Mouse (Mus musculus) thymus, postnatal 0 days (tissue): ENCODE measurements around the gene Fam174b. TPM values are rescaled to one million over a fixed set of nuclear protein-coding genes. Genes with fewer than 3 reads are reported as not detected.

ENCODE experiments used
- DNase-seq: peaks from one replicate; pipeline ENCODE4 v3.0.0-alpha.2; 2015; ENCODE audit warnings: low spot score
- microRNA-seq: library from miRNA; unstranded; fragments of <30 nt; microRNA quantifications from one replicate; pipeline ENCODE4, GENCODE M21; 2016; ENCODE audit warnings: borderline number of aligned reads
- polyA plus RNA-seq: library from polyadenylated mRNA; unstranded; fragments of >200 nt; fragmentation: Nextera tagmentation; extraction: Ambion mirVana; gene quantifications from 2 replicates; pipeline ENCODE4 v1.2.1, GENCODE M21; 2015

Gene Fam174b
- polyA plus RNA-seq, 1 experiment from 2014 or later, result 11.7 TPM

GRCm38 (mm10) chr7:73813887-73814286, 73.8 kb downstream of the Fam174b start:
- DNase-seq, result no peak

- DNase-seq, result no peak
These were observed 74.4 kb downstream of the Fam174b start for GRCm38 (mm10) chr7:73814454-73814853.

GRCm38 (mm10) chr7:73816255-73816996, 76.3 kb downstream of the Fam174b start:
- DNase-seq, result no peak

GRCm38 (mm10) chr7:73819366-73819765, 79.3 kb downstream of the Fam174b start:
- DNase-seq, result no peak

Small RNAs within 50 kb of the gene (microRNA-seq; reads per million reads assigned to microRNA genes)
- not detected for gene Mir7234

Other genes with a start within 250 kb of the Fam174b start
- gene Chd2, start 198.5 kb upstream of the Fam174b start, polyA plus RNA-seq, result 52.6 and 64.2 TPM in 2 replicates